Mouse (Mus musculus) heart, adult 10 weeks (tissue): ENCODE measurements around the gene Slc35b2. TPM values are rescaled to one million over a fixed set of nuclear protein-coding genes. Genes with fewer than 3 reads are reported as not detected.

Experiments
- polyA plus RNA-seq: library from polyadenylated mRNA; stranded (reverse); fragments of 350-450 nt; fragmentation: Illumina TruSeq; extraction: RNeasy Lipid Tissue Mini Kit (QIAGEN cat#74804); gene quantifications from one replicate; pipeline ENCODE4 v1.2.3, GENCODE M21; 2014; ENCODE audit warnings: low read depth, low replicate concordance

The Slc35b2 gene
- polyA plus RNA-seq: 27.8 TPM

GRCm38 (mm10) chr17:45563655-45564530 is at the start of gene Slc35b2:
TSS of gene Slc35b2 (plus strand) at chr17:45563874.

GRCm38 (mm10) chr17:45523263-45523662 is 40.4 kb upstream of the Slc35b2 start, which contains the start of gene Tcte1:
TSS of gene Tcte1 (plus strand) at chr17:45523434.

DNA sequence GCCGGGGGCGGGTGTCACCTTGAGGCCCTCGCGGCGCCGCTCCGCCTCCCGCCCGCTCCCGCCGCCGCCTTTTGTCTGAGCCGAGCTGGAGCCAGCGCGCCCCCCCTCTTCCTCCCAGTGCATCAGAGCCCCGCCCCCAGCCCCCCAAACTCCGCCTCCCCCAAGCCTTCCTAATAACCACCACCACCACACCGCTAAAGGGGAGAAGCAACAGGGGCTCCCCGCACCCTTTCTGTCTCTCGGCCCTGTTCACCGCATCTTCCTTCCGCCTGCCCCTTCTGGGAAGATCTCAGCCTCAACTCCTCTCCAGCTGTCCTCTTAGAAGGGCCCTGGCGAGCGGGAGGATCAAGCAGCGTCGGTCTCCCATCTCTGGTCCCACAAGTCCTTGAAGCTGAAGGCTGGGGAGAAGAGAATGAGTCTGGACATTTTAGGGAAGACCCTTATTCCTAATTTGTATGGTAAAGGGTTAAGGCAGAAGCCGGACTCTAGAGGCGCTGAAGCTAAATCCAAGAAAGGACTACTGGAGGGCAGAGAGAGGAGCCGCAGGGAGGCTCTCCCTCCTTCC is 14.0 kb upstream of the Slc35b2 start, which contains the start of gene Tmem151b:
Gene Tmem151b, minus strand, starts transcription at position 61 of the 565 bp plus-strand sequence.

GRCm38 (mm10) chr17:45555452-45556106 is 8.1 kb upstream of the Slc35b2 start, which contains the start of gene Nfkbie:
TSS of gene Nfkbie (plus strand) at chr17:45555703.

DNA sequence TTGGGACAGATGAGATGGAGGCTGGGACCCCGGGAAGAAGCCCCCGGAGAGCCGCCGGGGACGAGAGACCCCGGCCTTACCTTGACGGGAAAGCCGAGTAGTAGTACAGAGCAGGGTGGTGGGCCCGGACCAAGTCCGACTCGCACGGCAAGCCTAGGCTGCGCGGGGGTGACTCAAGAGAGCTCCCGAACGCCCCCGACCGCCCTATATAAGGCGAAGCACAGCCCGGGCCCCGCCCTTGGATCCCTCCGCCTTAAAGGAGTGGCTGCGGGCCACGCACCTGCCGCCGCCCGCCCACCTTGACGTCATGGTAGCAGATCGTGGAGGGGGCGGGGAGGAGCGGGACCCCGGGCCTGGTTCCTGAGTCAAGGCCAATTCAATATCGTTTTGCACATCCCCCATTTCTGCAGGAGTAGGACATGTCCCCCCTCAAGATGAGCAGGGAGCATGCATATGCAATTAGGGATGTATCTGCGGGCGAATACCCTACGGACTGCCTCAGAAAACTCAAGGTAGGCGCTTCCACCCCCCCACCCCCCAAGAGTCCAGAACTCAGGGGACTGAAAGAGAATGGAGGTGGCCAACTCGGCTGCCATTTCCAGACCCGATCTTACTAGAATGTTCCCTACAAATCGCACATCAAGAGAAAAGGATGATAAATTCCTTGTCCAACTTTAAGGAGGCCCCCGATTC is 9.6 kb downstream of the Slc35b2 start, which contains the start of gene Hsp90ab1:
Gene Hsp90ab1, minus strand, starts transcription at position 185 of the 693 bp plus-strand sequence.

DNA sequence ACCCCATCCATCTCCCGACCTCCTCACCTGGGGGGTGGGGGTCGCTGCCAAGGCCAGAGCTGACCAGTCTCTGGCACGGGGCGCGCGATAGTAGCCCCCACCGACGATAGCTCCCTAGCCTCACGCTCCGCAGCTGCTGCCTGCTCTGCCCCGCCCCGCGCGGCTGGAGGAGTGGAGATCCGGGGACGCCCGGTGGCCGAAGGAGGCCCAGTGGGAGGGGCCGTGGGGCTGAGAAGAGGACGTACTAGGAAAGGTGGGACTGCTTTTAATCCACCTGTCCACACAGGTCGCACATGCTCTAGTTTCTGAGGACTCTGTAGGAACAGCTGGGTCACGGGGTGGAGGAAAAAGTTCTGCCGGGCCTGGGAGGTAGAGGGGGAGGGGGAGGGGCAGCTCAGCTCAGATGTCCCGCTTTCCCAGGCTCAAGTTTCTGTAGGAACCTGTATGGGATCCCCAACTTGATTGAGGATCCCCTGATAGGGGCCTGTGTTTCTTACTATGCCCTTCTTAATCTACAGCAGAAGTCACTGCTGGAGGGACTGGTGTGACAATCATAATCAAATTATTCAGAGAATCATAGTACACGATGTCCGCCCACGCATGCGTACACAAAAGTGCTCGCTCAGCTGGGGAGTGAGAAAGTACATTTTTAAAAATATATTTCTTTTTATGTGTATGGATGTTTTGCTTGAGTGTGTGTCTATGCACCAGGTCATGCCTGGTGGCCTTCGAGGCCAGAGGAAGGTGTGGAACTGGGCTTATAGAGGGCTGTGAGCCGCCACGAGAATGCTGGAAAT is 36.0 kb downstream of the Slc35b2 start, which contains the start of gene Slc29a1:
Gene Slc29a1, minus strand, starts transcription at position 161 of the 797 bp plus-strand sequence.

DNA sequence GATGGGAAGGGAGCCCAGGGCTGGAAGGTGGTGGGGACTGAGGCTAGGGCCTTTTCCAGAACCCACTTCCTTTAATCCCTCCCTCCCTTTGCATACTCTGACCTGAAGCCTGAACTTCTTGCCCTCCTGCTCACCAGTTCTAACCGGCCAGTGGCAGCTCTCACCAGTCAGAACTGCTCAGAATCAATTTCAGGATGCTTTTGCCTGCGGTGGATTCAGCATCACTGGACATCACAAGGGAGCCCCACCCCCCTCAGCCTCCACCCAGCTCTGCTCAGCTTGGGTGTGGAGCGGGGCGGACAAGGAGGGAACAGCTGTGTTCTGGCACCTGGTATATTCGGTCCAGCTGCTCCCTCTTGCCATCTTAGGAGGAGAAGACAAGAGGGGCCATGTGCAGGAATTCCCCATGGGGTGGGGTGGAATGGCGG is 38.2 kb downstream of the Slc35b2 start, which contains the start of gene Mymx:
Gene Mymx, minus strand, starts transcription at position 226 of the 428 bp plus-strand sequence.

Other genes with a start within 250 kb of the Slc35b2 start
- gene Cdc5l, start 130.1 kb upstream of the Slc35b2 start, polyA plus RNA-seq: 39.8 TPM
- gene Spats1, start 88.5 kb upstream of the Slc35b2 start, polyA plus RNA-seq: 0.31 TPM
- 18.6 TPM for gene Aars2, start 57.0 kb upstream of the Slc35b2 start, polyA plus RNA-seq
- not detected for gene Tcte1, start 40.4 kb upstream of the Slc35b2 start, polyA plus RNA-seq
- gene Tmem151b, start 14.2 kb upstream of the Slc35b2 start, polyA plus RNA-seq: not detected
- 1.9 TPM for gene Nfkbie, start 8.2 kb upstream of the Slc35b2 start, polyA plus RNA-seq
- gene Hsp90ab1, start 9.4 kb downstream of the Slc35b2 start, polyA plus RNA-seq: 1,229 TPM
- 99.8 TPM for gene Slc29a1, start 35.7 kb downstream of the Slc35b2 start, polyA plus RNA-seq
- gene Mymx, start 38.2 kb downstream of the Slc35b2 start, polyA plus RNA-seq: not detected
- gene Capn11, start 95.5 kb downstream of the Slc35b2 start, polyA plus RNA-seq: 2.1 TPM
- gene Mrpl14, start 122.4 kb downstream of the Slc35b2 start, polyA plus RNA-seq: 140 TPM
- gene Tmem63b, start 123.0 kb downstream of the Slc35b2 start, polyA plus RNA-seq: 79.9 TPM
- not detected for gene 1600014C23Rik, start 170.0 kb downstream of the Slc35b2 start, polyA plus RNA-seq